Mouse (Mus musculus): ENCODE results near the gene Tlcd2.

- TF ChIP-seq CTCF (IDR thresholded peaks at IDR 0.05; ENCODE audit: borderline replicate concordance, insufficient read depth, low read length) (no peak), POLR2A (IDR thresholded peaks at IDR 0.05; ENCODE audit: low read depth, low read length) (no peak)
Observed at GRCm38 (mm10) chr11:75439951-75440350, 21.6 kb upstream of the Tlcd2 start.
